Mouse (Mus musculus) kidney, adult 10 weeks (tissue): ENCODE results near the gene Dis3l2. TPM values are rescaled to one million over a fixed set of nuclear protein-coding genes. Genes with fewer than 3 reads are reported as not detected.

ENCODE experiments used
- polyA plus RNA-seq: library from polyadenylated mRNA; stranded (reverse); fragments of 350-450 nt; fragmentation: Illumina TruSeq; extraction: RNeasy Lipid Tissue Mini Kit (QIAGEN cat#74804); gene quantifications from one replicate; pipeline ENCODE4 v1.2.3, GENCODE M21; 2014; ENCODE audit warnings: low read depth, low replicate concordance

The Dis3l2 gene
- 9.5 TPM for polyA plus RNA-seq

GRCm38 (mm10) chr1:86703300-86703964, at the start of gene Dis3l2:
TSS of gene Dis3l2 (plus strand) at chr1:86703808.

GRCm38 (mm10) chr1:86670279-86671038, 33.1 kb upstream of the Dis3l2 start, which contains the start of gene Nppc:
TSS of gene Nppc (minus strand) at chr1:86670571.

GRCm38 (mm10) chr1:87089828-87090227, 386.2 kb downstream of the Dis3l2 start, which contains the start of gene Alppl2:
TSS of gene Alppl2 (minus strand) at chr1:87089928.

Other genes with a start within 250 kb of the Dis3l2 start
- gene Ptma, start 177.1 kb upstream of the Dis3l2 start, polyA plus RNA-seq: 1,224 TPM
- 24.2 TPM for gene Pde6d, start 121.2 kb upstream of the Dis3l2 start, polyA plus RNA-seq
- 2.5 TPM for gene Cops7b, start 120.9 kb upstream of the Dis3l2 start, polyA plus RNA-seq
- not detected for gene Nppc, start 33.2 kb upstream of the Dis3l2 start, polyA plus RNA-seq